Mouse (Mus musculus) gastrocnemius, postnatal 36 days (tissue): ENCODE data around the gene Car1. TPM values are rescaled to one million over a fixed set of nuclear protein-coding genes. Genes with fewer than 3 reads are reported as not detected.
"Not testable (repeated sequence)": the region's sequence is repeated elsewhere in the genome, so short reads cannot be mapped to it uniquely, and the experiment has no call there.

Experiments used
- DNase-seq, 2 experiments: peaks; one replicate each; pipeline ENCODE4 v3.0.0; 2022
- intact Hi-C: fragments of 180-260 bp; cut with DNase I; formaldehyde crosslinking; loops from one replicate; pipeline ENCODE4 v1.15.1; 2025
- long read RNA-seq, 2 experiments: library from polyadenylated mRNA; stranded (forward); transcript quantifications; one replicate each; pipeline ENCODE4 v2.0.0; 2021
- total RNA-seq, 2 experiments: library from RNA; stranded (reverse); gene quantifications; 2 replicates each; pipeline ENCODE4 v1.2.3; 2021

Gene Car1
- total RNA-seq = under 1 TPM in 1 of 2 experiments, not detected in 1; 0.59 TPM
- long read RNA-seq, experiment 1 = 0 reads
- long read RNA-seq, experiment 2, partial matches to known transcripts = 0 of 6 reads
- long read RNA-seq, experiment 2, other reads (novel, unspliced or antisense) = 6 of 6 reads

GRCm38 (mm10) chr3:14808211-14808610 is at the start of gene Car1:
Gene Car1, minus strand, starts transcription at chr3:14808368.
- intact Hi-C loops = no loop called here
- DNase-seq = no peak

GRCm38 (mm10) chr3:14857874-14858273 is 49.7 kb upstream of the Car1 start:
- no peak for DNase-seq
- intact Hi-C loops = no loop called here

GRCm38 (mm10) chr3:14854446-14854845 is 46.3 kb upstream of the Car1 start:
- DNase-seq = no peak
- intact Hi-C loops = no loop called here

- intact Hi-C loops = no loop called here
- DNase-seq = no peak
Observed at GRCm38 (mm10) chr3:14853966-14854365, 45.8 kb upstream of the Car1 start.

- intact Hi-C loops = no loop called here
Observed at GRCm38 (mm10) chr3:14848587-14849254, 40.6 kb upstream of the Car1 start.

GRCm38 (mm10) chr3:14839466-14840118 is 31.4 kb upstream of the Car1 start:
- intact Hi-C loops = no loop called here
- peak in 1 of 2 experiments; percentile 4 for DNase-seq

More at GRCm38 (mm10) chr3:14848587-14849254, 40.6 kb upstream of the Car1 start:
- no peak for DNase-seq

GRCm38 (mm10) chr3:14838936-14839335 is 30.8 kb upstream of the Car1 start:
- intact Hi-C loops = no loop called here
- DNase-seq = no peak

- intact Hi-C loops = no loop called here
- no peak for DNase-seq
Observed at GRCm38 (mm10) chr3:14832766-14833165, 24.6 kb upstream of the Car1 start.

- intact Hi-C loops = no loop called here
- DNase-seq = no peak
Observed at GRCm38 (mm10) chr3:14831219-14831835, 23.2 kb upstream of the Car1 start.

GRCm38 (mm10) chr3:14828896-14829295 is 20.7 kb upstream of the Car1 start:
- intact Hi-C loops = no loop called here
- DNase-seq = no peak

- DNase-seq = no peak
- intact Hi-C loops = loop anchor here (5.0 kb wide), 1 partner anchor 138 kb away; no protein-coding TSS in a partner anchor
Observed at GRCm38 (mm10) chr3:14819844-14820504, 11.8 kb upstream of the Car1 start.

- DNase-seq, intact Hi-C loops: not testable (repeated sequence)
Observed at GRCm38 (mm10) chr3:14815396-14815795, 7.2 kb upstream of the Car1 start.

GRCm38 (mm10) chr3:14806702-14807101 is 1.5 kb downstream of the Car1 start:
- DNase-seq = no peak
- intact Hi-C loops = no loop called here

GRCm38 (mm10) chr3:14805962-14806361 is 2.2 kb downstream of the Car1 start:
- intact Hi-C loops = no loop called here
- no peak for DNase-seq

GRCm38 (mm10) chr3:14804906-14805305 is 3.3 kb downstream of the Car1 start:
- intact Hi-C loops = no loop called here
- no peak for DNase-seq

GRCm38 (mm10) chr3:14797069-14797468 is 11.1 kb downstream of the Car1 start:
- intact Hi-C loops = no loop called here
- DNase-seq = no peak

- intact Hi-C loops = no loop called here
- DNase-seq = no peak
Observed at GRCm38 (mm10) chr3:14795292-14796020, 12.7 kb downstream of the Car1 start.

- DNase-seq = no peak
- intact Hi-C loops = loop anchor here (5.0 kb wide), 1 partner anchor 70 kb away; the partner anchor contains the start of gene Car3
Observed at GRCm38 (mm10) chr3:14792032-14792431, 16.1 kb downstream of the Car1 start.

GRCm38 (mm10) chr3:14787607-14788006 is 20.6 kb downstream of the Car1 start:
- intact Hi-C loops = no loop called here
- DNase-seq = peak in 1 of 2 experiments; percentile 19

- intact Hi-C loops = no loop called here
- DNase-seq = no peak
Observed at GRCm38 (mm10) chr3:14787136-14787535, 21.0 kb downstream of the Car1 start.
